ENCODE assay signal across 8 mouse cellular contexts in the genomic region with DNA sequence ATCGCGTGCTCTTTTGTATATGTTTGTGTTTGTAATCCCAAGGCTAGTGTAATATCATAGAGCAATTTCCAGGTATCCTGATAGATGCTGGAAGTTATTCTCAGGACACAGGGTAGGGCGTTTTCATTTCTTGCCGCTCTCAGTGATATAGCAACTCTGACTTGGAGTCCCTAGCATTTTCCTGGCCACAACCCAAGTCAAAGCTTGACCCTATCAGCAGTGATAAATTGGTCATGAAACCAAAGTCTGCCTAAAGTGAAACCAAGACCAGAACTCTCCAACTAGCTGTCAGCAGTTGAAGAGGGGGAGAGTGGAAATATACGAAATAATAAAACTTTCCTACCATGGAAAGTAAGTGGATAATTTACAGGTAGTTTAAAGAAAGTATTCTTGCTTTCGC.
A peak's percentile ranks its signal among the peaks of the same experiment; 100 is the strongest.
DNase-seq lines count a peak whose midpoint lies in the region.

No protein-coding gene starts in this region.

- peak; percentile 39 to 86 for DNase-seq in adrenal gland, adult (ENCODE audit: inconsistent age in 2 of 2, low spot score in 1 of 2)
- no peak for DNase-seq in adrenal gland, postnatal 4 days (ENCODE audit: low spot score in 2 of 2)
- peak; percentile 66 for DNase-seq in adrenal gland, adult 2 months
- DNase-seq in heart, postnatal 36 days: peak; percentile 27 to 29
- DNase-seq in kidney, postnatal 4 days: peak; percentile 62 to 70
- DNase-seq in testis, postnatal 14 days (ENCODE audit: low spot score): no peak
- DNase-seq in right cerebral cortex, postnatal 25 days: no peak
- DNase-seq in embryo, embryonic 11 days: no peak

- intact Hi-C loops in heart, postnatal 36 days (cut with DNase I): no loop called here

Comparison
In these comparisons a context has a peak if more than half of its experiments do, and no peak if none do; other contexts are left out.
1. DNase-seq: peak in adrenal gland, adult (2 of 2), adrenal gland, adult 2 months (single experiment), heart, postnatal 36 days (2 of 2) and kidney, postnatal 4 days (2 of 2); none in adrenal gland, postnatal 4 days (0 of 2), testis, postnatal 14 days (single experiment), right cerebral cortex, postnatal 25 days (single experiment) and embryo, embryonic 11 days (single experiment).